Mouse (Mus musculus) hindbrain, embryonic 15.5 days (tissue): Measurements from ENCODE around the gene Sidt1. TPM values are rescaled to one million over a fixed set of nuclear protein-coding genes. Genes with fewer than 3 reads are reported as not detected.
"Not testable (repeated sequence)": the region's sequence is repeated elsewhere in the genome, so short reads cannot be mapped to it uniquely, and the experiment has no call there.

ENCODE experiments used
- ATAC-seq: fragments of 200-750 bp; cut with Nextera tagmentation; 2 replicates; pipeline ENCODE4 v1.8.0; 2017; ENCODE audit warnings: low read depth, moderate number of reproducible peaks, moderate TSS enrichment; ENCODE audit not compliant: low FRiP score
- H3K27ac ChIP-seq: fragments of 300-500 bp; sonication (generic); replicated peaks from 2 replicates; pipeline ENCODE4 v1.5.1; 2015; ENCODE audit warnings: mild to moderate bottlenecking, inconsistent platforms
- H3K27me3 ChIP-seq: fragments of 300-500 bp; sonication (generic); 2 replicates; pipeline ENCODE4 v1.6.1; 2015; ENCODE audit warnings: control low read depth, inconsistent platforms
- H3K36me3 ChIP-seq: fragments of 300-500 bp; sonication (generic); 2 replicates; pipeline ENCODE4 v1.6.1; 2015; ENCODE audit warnings: control low read depth, inconsistent platforms
- H3K4me1 ChIP-seq: fragments of 300-500 bp; sonication (generic); replicated peaks from 2 replicates; pipeline ENCODE4 v1.6.1; 2015; ENCODE audit warnings: control low read depth, inconsistent platforms
- H3K4me2 ChIP-seq: fragments of 300-500 bp; sonication (generic); 2 replicates; pipeline ENCODE4 v1.6.1; 2015; ENCODE audit warnings: moderate library complexity, mild to moderate bottlenecking, inconsistent platforms
- H3K4me3 ChIP-seq: fragments of 300-500 bp; sonication (generic); 2 replicates; pipeline ENCODE4 v1.5.1; 2015; ENCODE audit warnings: mild to moderate bottlenecking, inconsistent platforms
- H3K9ac ChIP-seq: fragments of 300-500 bp; sonication (generic); 2 replicates; pipeline ENCODE4 v1.6.1; 2015; ENCODE audit warnings: inconsistent platforms
- H3K9me3 ChIP-seq: fragments of 300-500 bp; sonication (generic); 2 replicates; pipeline ENCODE4 v1.6.1; 2016; ENCODE audit warnings: control low read depth, inconsistent platforms
- WGBS: fragments of 180-500 bp; shearing (Covaris S2); methylation state at CpG from one replicate; pipeline ENCODE4 v1.1.7; 2015; 5-methylcytosine and 5-hydroxymethylcytosine counted together
- polyA plus RNA-seq: library from polyadenylated mRNA; unstranded; fragments of >200 nt; fragmentation: Nextera tagmentation; extraction: Ambion mirVana; gene quantifications from 2 replicates; pipeline ENCODE4 v1.2.1, GENCODE M21; 2015

Gene Sidt1
- polyA plus RNA-seq, 1 experiment from 2014 or later: 13.6 TPM

DNA sequence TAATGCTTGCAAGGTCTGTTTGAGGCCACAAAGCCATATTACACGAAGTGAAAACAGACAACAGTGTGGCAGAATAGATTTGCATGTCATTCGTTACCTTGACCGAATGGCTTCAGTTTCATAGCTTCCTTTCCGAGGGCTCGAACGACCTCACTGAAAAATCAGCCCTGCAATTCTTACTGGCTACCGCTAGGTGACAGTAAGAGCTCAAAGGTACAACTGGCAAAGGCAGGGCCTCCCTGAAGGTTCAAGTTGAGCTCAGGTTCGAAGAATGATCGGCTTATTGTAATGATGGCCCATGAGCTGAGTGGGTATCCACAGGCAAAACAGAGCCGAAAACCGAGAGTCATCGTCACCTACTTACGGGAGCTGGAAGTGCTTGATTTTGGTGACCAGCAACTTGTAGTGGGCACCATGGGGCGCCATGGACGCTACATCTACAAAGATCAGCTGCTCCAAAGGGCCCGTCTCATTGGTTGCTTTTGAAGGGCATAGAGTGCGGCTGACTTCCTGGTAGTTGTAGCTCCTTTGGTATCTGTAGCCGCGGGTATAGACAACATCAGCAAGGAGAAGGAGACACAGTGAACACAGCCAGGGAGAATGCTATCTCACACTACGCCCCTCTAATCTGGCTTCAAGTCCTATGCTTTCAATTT is 33.4 kb downstream of the Sidt1 start:
- Histone ChIP-seq H3K4me3 (no peak overlapping the region), H3K9me3 (no peaks in the 10 kb centered on the region), H3K9ac (no peak overlapping the region), H3K27me3 (no peaks in the 10 kb centered on the region), H3K4me1 (0 out of 2 replicates have a peak, but pooled peaks cover 3% of the 10 kb centered on the region), H3K27ac (no peak overlapping the region), H3K4me2 (no peak overlapping the region), H3K36me3 (no peaks in the 10 kb centered on the region)
- 80% methylated on average over 20 of the region's 20 CpGs for WGBS
- no peak for ATAC-seq

DNA sequence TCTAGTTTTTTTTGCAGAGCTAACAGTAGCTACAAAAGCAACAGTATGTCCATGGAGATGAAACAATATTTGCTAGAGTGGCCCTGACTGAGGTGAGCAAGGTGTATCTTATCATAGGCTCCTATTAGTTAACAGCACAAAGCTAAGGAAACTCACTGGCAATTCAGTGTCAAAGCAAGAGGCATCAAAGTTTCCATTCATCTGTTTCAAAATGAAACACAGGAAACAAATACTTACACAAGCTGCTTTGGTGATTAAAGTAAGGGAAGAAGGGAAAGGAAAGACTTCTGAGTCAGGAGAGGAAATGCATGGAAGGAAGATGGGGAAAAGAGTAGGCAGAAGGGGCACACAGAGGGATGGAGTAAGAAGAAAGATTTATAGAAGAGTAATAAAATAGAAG is 39.0 kb downstream of the Sidt1 start:
- no peak overlapping the region for H3K27ac ChIP-seq
- no peak for ATAC-seq
- H3K4me1 ChIP-seq: no peaks in the 10 kb centered on the region
- no peak overlapping the region for H3K9ac ChIP-seq
- H3K36me3 ChIP-seq: no peaks in the 10 kb centered on the region
- no peaks in the 10 kb centered on the region for H3K9me3 ChIP-seq
- H3K27me3 ChIP-seq: no peaks in the 10 kb centered on the region
- H3K4me3 ChIP-seq: no peak overlapping the region
- no peak overlapping the region for H3K4me2 ChIP-seq

DNA sequence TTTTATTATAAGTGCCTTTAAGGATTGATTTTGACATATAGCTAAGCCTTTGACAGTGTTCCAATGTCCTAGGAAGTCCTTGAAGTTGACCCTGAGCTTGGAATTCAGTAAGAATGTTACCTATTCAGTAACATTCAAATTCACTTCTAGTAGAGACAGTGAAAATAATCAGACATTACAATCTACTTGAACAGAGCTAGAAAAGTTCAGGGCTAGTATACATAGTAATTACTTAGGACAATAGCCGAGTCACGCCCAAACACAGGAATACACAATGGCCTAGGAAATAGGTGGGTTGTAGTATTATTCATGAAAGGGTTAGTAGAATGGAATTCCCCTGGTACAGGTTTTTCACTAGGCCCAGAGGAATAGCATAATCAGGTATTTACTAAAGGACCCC is 40.3 kb downstream of the Sidt1 start:
- ATAC-seq, H3K4me2 ChIP-seq, H3K27ac ChIP-seq, H3K36me3 ChIP-seq, H3K9me3 ChIP-seq, H3K4me3 ChIP-seq, H3K4me1 ChIP-seq, H3K27me3 ChIP-seq, H3K9ac ChIP-seq: not testable (repeated sequence)
- WGBS: 96% methylated on average over 2 of the region's 2 CpGs

DNA sequence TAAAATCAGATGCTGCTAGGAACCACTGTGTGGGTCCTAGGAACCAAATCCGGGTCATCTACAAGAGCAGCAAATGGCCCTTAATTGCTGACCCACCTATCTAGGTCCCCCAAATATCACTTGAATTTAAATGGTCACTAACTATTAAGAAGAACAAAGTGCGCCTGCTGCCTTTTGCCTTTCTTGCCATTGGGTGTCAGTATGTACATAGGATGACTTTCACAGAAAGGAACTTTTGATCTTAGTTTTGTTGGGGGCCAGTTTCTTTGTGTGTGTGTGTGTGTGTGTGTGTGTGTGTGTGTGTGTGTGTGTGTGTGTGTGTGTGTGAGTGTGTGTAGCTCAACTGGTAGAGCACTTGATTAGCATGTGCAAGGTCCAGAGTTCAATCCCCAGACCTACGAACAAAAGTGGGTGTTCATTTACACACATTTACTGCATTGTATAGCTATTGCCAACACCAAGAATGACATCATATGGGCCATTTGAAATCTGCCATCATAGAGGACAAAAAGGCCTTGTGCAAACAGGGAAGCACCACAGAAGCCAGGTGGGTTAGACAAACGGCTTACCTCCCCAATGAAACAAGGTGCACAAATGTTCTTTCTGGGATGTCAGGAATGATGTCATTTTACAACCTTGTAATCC is 43.9 kb downstream of the Sidt1 start:
- H3K27me3 ChIP-seq: no peaks in the 10 kb centered on the region
- WGBS: 75% methylated on average over 4 of the region's 4 CpGs
- H3K27ac ChIP-seq: no peak overlapping the region
- no peaks in the 10 kb centered on the region for H3K9me3 ChIP-seq
- H3K9ac ChIP-seq: no peak overlapping the region
- H3K4me1 ChIP-seq: no peaks in the 10 kb centered on the region
- no peak overlapping the region for H3K4me2 ChIP-seq
- no peak overlapping the region for H3K4me3 ChIP-seq
- ATAC-seq: no peak
- H3K36me3 ChIP-seq: no peaks in the 10 kb centered on the region

DNA sequence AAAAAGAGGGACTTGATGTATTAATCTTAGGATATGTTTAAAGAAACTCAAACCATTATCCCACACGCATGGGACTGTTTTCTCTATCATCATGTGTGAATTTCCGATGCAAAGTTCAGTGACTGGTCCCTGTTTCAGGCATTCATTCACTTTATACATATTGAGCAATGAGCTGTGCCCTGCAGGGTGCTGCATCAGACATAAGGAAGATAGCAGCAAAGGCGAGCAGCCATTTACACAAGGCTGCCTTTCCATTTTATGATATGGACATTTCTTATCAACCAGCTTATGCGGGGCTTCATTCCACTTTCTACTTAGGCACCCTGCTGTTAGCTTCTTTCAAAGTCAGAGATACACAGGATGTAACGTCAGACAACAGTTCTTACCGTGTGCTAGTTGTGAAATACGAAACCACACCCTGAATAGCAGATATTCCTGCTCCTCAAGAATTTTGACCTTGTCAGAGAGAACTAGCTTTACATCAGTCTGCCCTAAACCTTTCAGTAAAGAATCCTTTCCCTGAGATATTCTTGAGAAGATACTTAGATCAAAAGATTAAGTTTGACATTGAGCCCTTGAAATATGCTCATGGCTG is 45.5 kb downstream of the Sidt1 start:
- Histone ChIP-seq H3K4me2 (no peak overlapping the region), H3K27me3 (no peaks in the 10 kb centered on the region), H3K9me3 (no peaks in the 10 kb centered on the region), H3K27ac (no peak overlapping the region), H3K4me1 (no peaks in the 10 kb centered on the region), H3K36me3 (no peaks in the 10 kb centered on the region), H3K9ac (no peak overlapping the region), H3K4me3 (no peak overlapping the region)
- ATAC-seq: no peak
- 66% methylated on average over 7 of the region's 7 CpGs for WGBS

DNA sequence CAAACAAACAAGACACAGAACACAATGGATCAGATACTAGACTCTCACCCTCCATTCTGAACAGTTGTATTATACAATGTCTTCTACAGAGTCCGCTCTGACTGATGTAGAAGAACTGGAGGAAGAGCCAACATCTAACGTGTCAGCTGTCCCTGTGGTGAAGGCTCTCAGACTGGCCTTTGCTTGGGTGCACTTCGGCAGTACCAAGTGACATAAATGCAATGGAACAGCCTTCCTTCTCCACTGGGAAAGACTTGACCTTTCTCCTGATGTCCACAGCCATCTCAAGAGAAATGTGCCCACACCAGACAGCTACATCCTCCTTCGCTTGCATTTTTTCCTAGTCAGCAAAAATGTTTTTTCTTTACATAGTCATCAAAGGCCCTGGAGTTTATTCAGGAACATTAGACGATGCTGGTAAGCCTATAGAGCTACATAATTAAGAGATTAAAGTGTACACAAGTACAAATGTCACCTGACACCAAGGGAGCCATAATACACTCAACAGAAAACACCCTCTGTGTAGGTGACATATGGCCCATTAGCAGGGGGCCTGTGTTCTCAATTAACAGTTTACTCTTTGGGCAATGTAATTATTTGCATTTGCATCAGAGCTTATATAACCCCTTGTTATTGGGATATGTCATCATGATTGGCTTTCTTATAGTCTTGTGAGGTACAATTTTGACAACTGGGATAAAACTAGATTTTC is 50.2 kb downstream of the Sidt1 start:
- H3K4me3 ChIP-seq: no peak overlapping the region
- H3K4me1 ChIP-seq: no peaks in the 10 kb centered on the region
- H3K9ac ChIP-seq: no peak overlapping the region
- H3K9me3 ChIP-seq: no peaks in the 10 kb centered on the region
- H3K36me3 ChIP-seq: no peaks in the 10 kb centered on the region
- 81% methylated on average over 5 of the region's 5 CpGs for WGBS
- H3K27ac ChIP-seq: no peak overlapping the region
- H3K4me2 ChIP-seq: no peak overlapping the region
- no peak for ATAC-seq
- H3K27me3 ChIP-seq: no peaks in the 10 kb centered on the region

DNA sequence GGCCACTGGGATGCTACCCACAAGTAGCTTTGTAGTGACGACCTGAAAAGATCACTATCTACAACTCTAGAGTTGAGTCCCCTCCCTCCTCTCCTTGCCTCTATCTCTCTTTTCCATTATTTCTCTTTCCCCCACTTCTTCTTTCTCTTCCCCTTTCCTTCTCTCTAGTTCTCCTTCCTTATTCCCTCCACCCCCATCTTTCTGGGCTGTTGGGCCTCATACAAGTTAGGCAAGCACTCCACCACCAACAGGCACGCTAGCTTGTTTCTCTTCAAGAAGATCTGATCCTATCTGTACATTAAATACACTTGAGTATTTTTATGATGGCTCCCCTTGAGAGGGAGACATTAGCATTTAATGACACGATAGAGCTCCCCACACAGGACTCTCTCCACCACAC is 51.0 kb downstream of the Sidt1 start:
- Histone ChIP-seq H3K27ac (no peak overlapping the region), H3K4me1 (no peaks in the 10 kb centered on the region), H3K4me3 (no peak overlapping the region), H3K36me3 (no peaks in the 10 kb centered on the region), H3K9ac (no peak overlapping the region), H3K4me2 (no peak overlapping the region), H3K27me3 (no peaks in the 10 kb centered on the region), H3K9me3 (no peaks in the 10 kb centered on the region)
- ATAC-seq: no peak
- WGBS: 75% methylated on average over 3 of the region's 3 CpGs

DNA sequence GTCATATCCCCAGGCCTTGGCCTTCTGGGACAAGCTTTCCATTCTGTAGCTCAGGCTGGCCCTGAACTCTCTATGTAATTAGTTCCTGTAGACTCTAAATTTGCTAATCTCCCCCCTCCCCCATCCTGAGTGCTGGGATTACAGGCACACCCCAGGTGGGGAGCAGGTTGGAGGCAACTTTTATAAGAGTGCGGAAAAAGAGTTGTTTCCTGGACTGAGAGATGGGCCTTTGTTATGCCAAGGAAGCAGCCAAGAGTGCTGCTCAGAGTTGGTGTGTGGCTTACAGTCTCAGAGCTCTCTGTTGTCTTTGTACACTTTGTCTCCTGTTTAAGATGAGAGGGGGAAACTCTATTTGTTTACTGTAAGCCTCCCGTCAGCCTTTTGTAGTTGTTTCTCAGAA is 52.2 kb downstream of the Sidt1 start:
- H3K9me3 ChIP-seq: no peaks in the 10 kb centered on the region
- 51% methylated on average over 2 of the region's 2 CpGs for WGBS
- no peaks in the 10 kb centered on the region for H3K4me1 ChIP-seq
- no peak for ATAC-seq
- no peak overlapping the region for H3K4me2 ChIP-seq
- no peaks in the 10 kb centered on the region for H3K36me3 ChIP-seq
- no peaks in the 10 kb centered on the region for H3K27me3 ChIP-seq
- H3K9ac ChIP-seq: no peak overlapping the region
- H3K4me3 ChIP-seq: no peak overlapping the region
- no peak overlapping the region for H3K27ac ChIP-seq

DNA sequence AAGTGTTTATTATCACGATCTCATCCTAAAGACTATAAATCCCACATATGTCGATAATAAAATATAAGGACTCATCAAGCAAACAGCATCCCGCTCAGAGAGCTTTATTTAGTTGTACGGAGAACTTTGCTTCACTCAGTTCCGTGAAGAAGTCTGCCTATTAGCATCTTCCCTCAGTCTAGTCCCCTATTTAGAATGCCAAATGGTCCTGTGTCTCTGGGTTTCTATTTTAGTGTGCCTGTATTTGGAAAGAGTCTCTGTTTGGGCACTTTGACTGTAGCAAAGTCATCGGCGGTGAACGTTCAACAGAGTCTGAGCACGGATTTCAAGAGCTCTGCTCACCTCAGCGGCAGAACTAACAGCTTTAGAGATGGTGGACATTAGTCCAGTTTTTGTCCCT is 55.8 kb downstream of the Sidt1 start:
- 97% methylated on average over 10 of the region's 10 CpGs for WGBS
- Histone ChIP-seq H3K36me3 (no peaks in the 10 kb centered on the region), H3K4me2 (no peak overlapping the region), H3K4me1 (no peaks in the 10 kb centered on the region), H3K27me3 (no peaks in the 10 kb centered on the region), H3K4me3 (no peak overlapping the region), H3K9me3 (no peaks in the 10 kb centered on the region), H3K9ac (no peak overlapping the region), H3K27ac (no peak overlapping the region)
- no peak for ATAC-seq

DNA sequence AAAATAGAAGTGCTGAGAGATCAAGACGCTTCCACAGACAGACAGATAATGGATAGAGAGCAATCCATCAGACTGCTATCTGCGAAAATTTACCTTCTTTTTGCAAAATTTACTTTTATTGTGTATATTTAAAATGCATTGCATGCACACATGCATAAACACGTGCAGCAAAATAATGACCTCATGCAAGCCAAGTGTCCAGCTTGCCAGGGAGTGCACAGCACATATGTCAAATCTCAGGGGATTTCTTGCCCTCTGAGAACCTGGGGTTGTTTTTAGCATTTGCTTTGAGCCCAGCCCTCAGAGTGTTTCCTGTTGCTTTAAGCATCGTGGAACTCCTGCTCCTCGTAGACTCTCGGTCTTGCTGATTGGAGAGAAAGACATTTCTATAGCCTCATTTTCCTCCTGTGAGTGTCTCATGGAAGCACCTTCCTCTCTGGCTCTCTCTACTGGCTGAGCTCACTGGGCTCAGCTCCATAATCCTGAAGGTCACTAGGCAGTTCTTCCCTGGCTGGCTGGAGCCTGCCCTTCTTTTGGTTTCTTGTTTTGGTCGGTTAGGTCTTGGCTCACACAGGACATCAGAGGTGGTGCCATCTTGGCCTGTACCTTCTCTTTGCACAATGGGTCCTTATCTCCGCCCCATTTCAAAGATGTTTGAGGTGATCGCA is 61.5 kb downstream of the Sidt1 start:
- H3K4me3 ChIP-seq: no peak overlapping the region
- ATAC-seq: no peak
- no peaks in the 10 kb centered on the region for H3K9me3 ChIP-seq
- 73% methylated on average over 9 of the region's 9 CpGs for WGBS
- no peak overlapping the region for H3K9ac ChIP-seq
- H3K27ac ChIP-seq: no peak overlapping the region
- no peaks in the 10 kb centered on the region for H3K4me1 ChIP-seq
- no peaks in the 10 kb centered on the region for H3K36me3 ChIP-seq
- H3K27me3 ChIP-seq: no peaks in the 10 kb centered on the region
- H3K4me2 ChIP-seq: no peak overlapping the region

DNA sequence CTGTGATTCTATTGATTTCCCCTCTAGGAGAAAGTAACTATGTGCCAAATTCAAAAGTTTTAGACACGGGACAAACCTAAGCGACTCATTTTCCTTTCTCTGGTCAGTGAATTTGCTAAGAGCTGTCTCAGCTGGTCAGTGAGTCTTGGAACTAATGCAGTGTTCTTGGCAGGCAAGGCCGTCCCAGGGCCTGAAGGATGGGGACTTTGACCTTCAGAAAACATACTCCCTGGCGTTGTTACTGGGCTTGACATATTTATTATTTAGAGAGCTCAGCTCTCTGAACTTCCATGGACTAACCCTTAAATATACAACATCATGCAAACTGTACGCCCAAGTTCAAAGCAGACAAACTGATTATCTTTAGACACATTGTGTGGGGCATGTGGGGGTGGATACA is 62.4 kb downstream of the Sidt1 start:
- ATAC-seq: no peak
- WGBS: 77% methylated on average over 5 of the region's 5 CpGs

DNA sequence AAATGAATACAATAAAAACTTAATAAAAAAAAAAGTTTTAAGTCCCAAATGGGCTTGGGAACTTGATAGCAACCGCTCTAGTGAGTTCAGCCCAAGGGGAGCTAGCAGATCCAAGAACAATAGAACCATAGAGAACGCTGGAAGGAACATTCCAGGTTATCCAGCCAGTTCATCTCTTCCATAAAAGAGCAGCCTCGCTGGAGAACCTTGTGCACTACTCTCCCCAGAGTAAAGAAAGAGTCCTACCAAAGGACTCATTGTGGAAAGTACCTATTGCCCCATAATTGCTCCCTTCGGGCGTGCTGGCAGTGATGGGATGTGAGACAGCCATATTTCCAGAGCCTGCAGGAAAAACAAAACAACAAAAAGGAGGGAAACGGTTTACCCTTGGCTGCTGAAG is 63.4 kb downstream of the Sidt1 start:
- no peaks in the 10 kb centered on the region for H3K36me3 ChIP-seq
- H3K27ac ChIP-seq: no peak overlapping the region
- H3K4me2 ChIP-seq: no peak overlapping the region
- no peaks in the 10 kb centered on the region for H3K9me3 ChIP-seq
- no peak overlapping the region for H3K4me3 ChIP-seq
- H3K4me1 ChIP-seq: no peaks in the 10 kb centered on the region
- no peak overlapping the region for H3K9ac ChIP-seq
- ATAC-seq: no peak
- 83% methylated on average over 6 of the region's 6 CpGs for WGBS
- H3K27me3 ChIP-seq: no peaks in the 10 kb centered on the region

More for the DNA sequence above, 62.4 kb downstream of the Sidt1 start:
- H3K4me1 ChIP-seq: no peaks in the 10 kb centered on the region
- H3K27me3 ChIP-seq: no peaks in the 10 kb centered on the region
- no peaks in the 10 kb centered on the region for H3K9me3 ChIP-seq
- no peak overlapping the region for H3K4me2 ChIP-seq
- H3K9ac ChIP-seq: no peak overlapping the region
- H3K4me3 ChIP-seq: no peak overlapping the region
- H3K27ac ChIP-seq: no peak overlapping the region
- no peaks in the 10 kb centered on the region for H3K36me3 ChIP-seq
